Mouse (Mus musculus): ENCODE data around the gene Iqsec3. TPM values are rescaled to one million over a fixed set of nuclear protein-coding genes. Genes with fewer than 3 reads are reported as not detected.

Iqsec3 gene
- polyA plus RNA-seq, 1 experiment from 2014 or later: 0.39 TPM

DNA sequence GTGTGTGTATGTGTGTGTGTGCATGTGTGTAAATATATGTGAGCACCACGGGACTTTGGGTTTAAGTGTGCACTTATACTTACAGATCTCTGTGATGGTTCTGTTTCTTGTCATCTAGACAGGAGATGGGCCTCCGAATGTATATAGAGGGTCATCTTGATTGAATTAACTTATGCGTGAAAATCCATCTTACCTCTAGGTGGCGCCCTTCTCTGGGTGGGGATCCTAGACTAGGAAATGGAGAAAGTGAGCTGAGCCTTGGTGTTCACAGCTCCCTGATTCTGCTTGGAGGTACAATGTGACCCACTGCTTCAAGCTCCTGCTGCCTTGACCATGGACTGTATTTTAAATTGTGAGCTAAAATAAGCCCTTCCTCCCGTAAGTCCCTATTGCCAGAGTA is 34.8 kb upstream of the Iqsec3 start:
- Histone ChIP-seq H3K36me3 (ENCODE audit: control insufficient read depth, insufficient read depth, low read length) (no peaks in the 10 kb centered on the region), H3K4me1 (ENCODE audit: control insufficient read depth, insufficient read depth, low read length) (no peaks in the 10 kb centered on the region), H3K4me3 (ENCODE audit: low read depth, low read length) (no peak overlapping the region), H3K27ac (replicated peaks; ENCODE audit: low read depth, low read length) (no peak overlapping the region), H3K4me2 (ENCODE audit: low read depth, low read length) (no peak overlapping the region), H3K9me3 (ENCODE audit: control insufficient read depth, low read length) (no peaks in the 10 kb centered on the region), H3K27me3 (replicated peaks; ENCODE audit: control insufficient read depth, insufficient read depth, low read length) (no peaks in the 10 kb centered on the region), H3K9ac (ENCODE audit: low read depth, low read length) (no peak overlapping the region)
- no peak for ATAC-seq (ENCODE audit: low read depth)
- no peak for DNase-seq (ENCODE audit: low spot score)
- WGBS: 59% methylated on average over 5 of the region's 5 CpGs

DNA sequence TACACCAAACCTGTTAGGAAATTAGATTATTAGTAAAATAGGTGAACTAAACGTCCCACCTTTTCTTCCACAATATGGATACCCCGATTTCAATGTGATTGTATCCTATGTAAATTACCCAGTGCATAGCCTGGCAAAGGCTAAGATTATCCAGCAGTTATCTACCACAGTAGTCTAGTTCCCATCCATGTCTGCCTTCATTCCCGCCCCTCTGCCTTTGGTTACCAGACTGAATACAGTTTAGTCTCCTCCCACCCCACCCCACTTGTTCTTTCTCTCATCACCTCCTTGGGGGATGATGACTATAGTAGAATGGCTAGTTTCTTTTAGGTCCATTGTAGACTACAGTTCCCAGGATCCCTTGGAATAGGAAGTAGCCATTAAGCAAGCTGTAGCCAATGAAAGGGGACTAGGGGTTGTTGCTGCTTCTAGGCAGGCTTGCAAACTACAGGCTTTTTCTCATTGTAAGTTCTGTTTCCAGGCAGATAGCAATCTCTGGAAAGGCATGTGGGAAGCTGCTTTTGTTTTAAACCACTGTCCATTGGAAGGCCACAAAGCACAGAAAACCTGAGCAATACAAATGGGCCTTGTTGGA is 27.7 kb upstream of the Iqsec3 start:
- Histone ChIP-seq H3K27me3 (replicated peaks; ENCODE audit: control insufficient read depth, insufficient read depth, low read length) (no peaks in the 10 kb centered on the region), H3K4me2 (ENCODE audit: low read depth, low read length) (no peak overlapping the region), H3K9ac (ENCODE audit: low read depth, low read length) (no peak overlapping the region), H3K27ac (replicated peaks; ENCODE audit: low read depth, low read length) (no peak overlapping the region), H3K36me3 (ENCODE audit: control insufficient read depth, insufficient read depth, low read length) (no peaks in the 10 kb centered on the region), H3K4me1 (ENCODE audit: control insufficient read depth, insufficient read depth, low read length) (no peaks in the 10 kb centered on the region), H3K4me3 (ENCODE audit: low read depth, low read length) (no peak overlapping the region), H3K9me3 (ENCODE audit: control insufficient read depth, low read length) (no peaks in the 10 kb centered on the region)
- WGBS: 60% methylated on average over 3 of the region's 3 CpGs
- DNase-seq (ENCODE audit: low spot score) (no peak), ATAC-seq (ENCODE audit: low read depth) (no peak)

- Histone ChIP-seq H3K36me3 (ENCODE audit: control insufficient read depth, insufficient read depth, low read length) (no peaks in the 10 kb centered on the region), H3K27me3 (replicated peaks; ENCODE audit: control insufficient read depth, insufficient read depth, low read length) (no peaks in the 10 kb centered on the region), H3K27ac (replicated peaks; ENCODE audit: low read depth, low read length) (no peak overlapping the region), H3K9ac (ENCODE audit: low read depth, low read length) (no peak overlapping the region), H3K9me3 (ENCODE audit: control insufficient read depth, low read length) (no peaks in the 10 kb centered on the region), H3K4me2 (ENCODE audit: low read depth, low read length) (no peak overlapping the region), H3K4me3 (ENCODE audit: low read depth, low read length) (no peak overlapping the region), H3K4me1 (ENCODE audit: control insufficient read depth, insufficient read depth, low read length) (no peaks in the 10 kb centered on the region)
- no peak for DNase-seq (ENCODE audit: low spot score)
- no peak for ATAC-seq (ENCODE audit: low read depth)
- 70% methylated on average over 3 of the region's 3 CpGs for WGBS
Measured at GRCm38 (mm10) chr6:121499856-121500255, 26.4 kb upstream of the Iqsec3 start.

DNA sequence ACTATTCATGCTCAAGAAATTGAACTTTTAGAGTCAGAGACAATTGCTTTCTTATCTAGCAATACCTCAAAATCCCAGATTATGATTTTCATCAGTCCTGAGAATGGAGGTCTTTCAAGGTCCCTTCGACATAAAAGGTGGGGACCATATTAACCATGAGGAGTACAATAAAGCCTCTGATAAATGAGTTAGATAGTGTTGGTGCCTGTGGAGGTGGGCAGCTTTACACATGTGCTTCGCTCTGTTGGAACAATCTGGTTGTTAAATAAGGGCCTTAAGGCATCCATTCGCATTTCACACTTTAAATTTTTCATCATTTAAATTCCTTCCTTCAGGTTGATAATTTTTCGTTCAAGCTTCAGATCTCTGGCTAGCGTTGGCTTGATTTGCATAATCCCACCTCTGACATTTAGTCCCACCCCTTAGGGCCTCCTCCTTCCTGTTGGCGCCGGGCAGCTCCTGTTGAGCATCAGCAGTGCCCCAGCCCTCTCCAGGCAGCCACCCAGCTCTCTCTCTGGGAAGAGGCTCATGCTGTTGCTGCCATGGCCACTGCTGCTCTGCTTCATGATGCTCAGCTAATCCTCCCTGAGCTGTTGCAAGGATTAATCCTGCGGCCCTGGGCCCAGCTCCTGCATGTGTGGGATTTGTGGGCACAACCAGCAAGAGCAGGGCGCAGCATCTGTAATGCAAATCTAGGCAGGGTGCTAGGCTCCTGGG is 25.5 kb upstream of the Iqsec3 start:
- Histone ChIP-seq H3K4me2 (ENCODE audit: low read depth, low read length) (no peak overlapping the region), H3K27ac (replicated peaks; ENCODE audit: low read depth, low read length) (no peak overlapping the region), H3K9me3 (ENCODE audit: control insufficient read depth, low read length) (no peaks in the 10 kb centered on the region), H3K4me1 (ENCODE audit: control insufficient read depth, insufficient read depth, low read length) (no peaks in the 10 kb centered on the region), H3K9ac (ENCODE audit: low read depth, low read length) (no peak overlapping the region), H3K4me3 (ENCODE audit: low read depth, low read length) (no peak overlapping the region), H3K36me3 (ENCODE audit: control insufficient read depth, insufficient read depth, low read length) (no peaks in the 10 kb centered on the region), H3K27me3 (replicated peaks; ENCODE audit: control insufficient read depth, insufficient read depth, low read length) (no peaks in the 10 kb centered on the region)
- DNase-seq (ENCODE audit: low spot score) (peak; percentile 6), ATAC-seq (ENCODE audit: low read depth) (no peak)
- WGBS: 14% methylated on average over 9 of the region's 9 CpGs

DNA sequence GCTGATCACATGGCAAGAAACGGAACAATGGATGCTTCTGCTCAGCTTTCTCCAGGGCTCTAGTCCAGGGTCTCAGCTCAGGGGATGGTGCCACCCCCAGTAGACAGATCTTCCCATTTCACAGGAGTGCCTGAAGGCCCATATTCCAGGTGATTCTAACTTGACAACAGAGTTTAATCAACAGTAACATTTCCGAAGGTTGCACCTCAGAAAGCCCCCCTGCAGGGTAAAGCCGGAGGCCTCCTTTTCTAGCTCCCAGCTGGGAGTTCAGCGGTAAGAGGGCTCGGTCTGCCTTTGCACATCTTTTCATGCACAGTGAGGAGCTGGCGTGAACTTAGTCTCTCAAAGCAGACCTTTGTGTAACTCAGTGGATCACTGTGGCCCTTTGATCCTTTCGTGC is 22.1 kb upstream of the Iqsec3 start:
- Histone ChIP-seq H3K27me3 (replicated peaks; ENCODE audit: control insufficient read depth, insufficient read depth, low read length) (no peaks in the 10 kb centered on the region), H3K9me3 (ENCODE audit: control insufficient read depth, low read length) (no peaks in the 10 kb centered on the region), H3K9ac (ENCODE audit: low read depth, low read length) (no peak overlapping the region), H3K36me3 (ENCODE audit: control insufficient read depth, insufficient read depth, low read length) (no peaks in the 10 kb centered on the region), H3K4me2 (ENCODE audit: low read depth, low read length) (no peak overlapping the region), H3K27ac (replicated peaks; ENCODE audit: low read depth, low read length) (no peak overlapping the region), H3K4me1 (ENCODE audit: control insufficient read depth, insufficient read depth, low read length) (no peaks in the 10 kb centered on the region), H3K4me3 (ENCODE audit: low read depth, low read length) (no peak overlapping the region)
- no peak for ATAC-seq (ENCODE audit: low read depth)
- 43% methylated on average over 7 of the region's 7 CpGs for WGBS
- DNase-seq (ENCODE audit: low spot score): no peak

DNA sequence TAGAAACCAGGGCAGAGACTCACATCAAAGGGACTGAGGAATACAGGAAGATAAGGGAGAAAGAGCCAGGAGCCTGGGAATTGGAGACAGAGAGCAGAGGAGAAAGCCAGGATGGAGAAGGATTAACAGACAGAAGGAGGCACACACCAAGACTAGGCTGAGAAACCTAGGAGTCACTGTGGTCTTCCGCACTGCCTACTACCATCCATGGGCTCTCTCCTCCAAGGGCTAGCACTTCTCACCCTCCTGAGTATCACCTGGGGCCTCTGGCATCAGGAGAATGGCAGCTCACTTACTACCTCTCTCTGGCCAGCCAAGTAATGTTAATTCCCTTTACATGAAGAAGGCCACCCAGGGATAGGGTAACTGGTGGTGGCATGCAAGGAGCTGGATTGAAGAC is 21.5 kb upstream of the Iqsec3 start:
- H3K27ac ChIP-seq (replicated peaks; ENCODE audit: low read depth, low read length): no peak overlapping the region
- no peak overlapping the region for H3K4me2 ChIP-seq (ENCODE audit: low read depth, low read length)
- no peaks in the 10 kb centered on the region for H3K36me3 ChIP-seq (ENCODE audit: control insufficient read depth, insufficient read depth, low read length)
- DNase-seq (ENCODE audit: low spot score) (no peak), ATAC-seq (ENCODE audit: low read depth) (no peak)
- H3K4me1 ChIP-seq (ENCODE audit: control insufficient read depth, insufficient read depth, low read length): no peaks in the 10 kb centered on the region
- H3K27me3 ChIP-seq (replicated peaks; ENCODE audit: control insufficient read depth, insufficient read depth, low read length): no peaks in the 10 kb centered on the region
- H3K4me3 ChIP-seq (ENCODE audit: low read depth, low read length): no peak overlapping the region
- no peaks in the 10 kb centered on the region for H3K9me3 ChIP-seq (ENCODE audit: control insufficient read depth, low read length)
- no peak overlapping the region for H3K9ac ChIP-seq (ENCODE audit: low read depth, low read length)
- WGBS: 100% methylated on average over 1 of the region's 1 CpGs

DNA sequence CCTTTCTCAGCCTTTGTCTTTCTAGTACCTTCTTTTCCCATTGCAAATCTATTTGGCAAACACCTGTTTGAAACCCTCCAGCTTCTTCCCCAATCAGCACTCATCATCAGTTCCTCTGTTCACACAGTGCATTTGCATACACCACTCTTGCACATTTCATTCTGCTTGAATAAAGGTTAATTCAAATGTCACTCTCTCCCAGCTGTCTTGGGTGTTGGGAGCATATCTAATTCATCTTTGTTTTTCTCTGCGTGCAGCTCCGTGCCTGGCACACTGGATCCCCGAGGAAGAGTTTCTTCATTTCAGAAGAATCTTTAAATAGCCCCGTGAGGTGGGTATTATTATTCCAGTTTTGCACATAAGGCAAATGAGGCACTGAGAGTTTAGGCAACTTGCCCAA is 20.8 kb upstream of the Iqsec3 start:
- no peak for ATAC-seq (ENCODE audit: low read depth)

DNA sequence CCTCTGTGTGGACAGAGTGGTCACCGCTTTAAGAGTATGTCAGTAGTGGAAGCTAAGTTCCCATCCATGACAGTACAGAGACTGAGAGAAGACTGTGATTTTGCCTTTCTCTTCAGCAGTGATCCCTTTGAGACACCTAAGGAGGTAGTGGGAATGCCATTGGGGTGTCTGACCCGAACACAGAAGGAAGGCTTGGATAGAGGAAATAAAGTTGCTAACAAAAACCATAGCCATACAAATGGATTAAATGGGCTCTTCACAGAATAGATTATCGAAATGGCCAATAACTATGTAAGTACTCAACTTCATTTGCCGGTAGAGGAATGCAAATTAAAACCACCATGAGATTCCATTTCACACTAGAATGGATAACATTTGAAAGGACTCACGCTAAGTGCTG is 17.9 kb upstream of the Iqsec3 start:
- no peak overlapping the region for H3K4me2 ChIP-seq (ENCODE audit: low read depth, low read length)
- DNase-seq (ENCODE audit: low spot score) (no peak), ATAC-seq (ENCODE audit: low read depth) (no peak)
- no peak overlapping the region for H3K9ac ChIP-seq (ENCODE audit: low read depth, low read length)
- no peaks in the 10 kb centered on the region for H3K9me3 ChIP-seq (ENCODE audit: control insufficient read depth, low read length)
- WGBS: 79% methylated on average over 5 of the region's 5 CpGs
- H3K4me3 ChIP-seq (ENCODE audit: low read depth, low read length): no peak overlapping the region
- no peaks in the 10 kb centered on the region for H3K4me1 ChIP-seq (ENCODE audit: control insufficient read depth, insufficient read depth, low read length)
- H3K27me3 ChIP-seq (replicated peaks; ENCODE audit: control insufficient read depth, insufficient read depth, low read length): no peaks in the 10 kb centered on the region
- no peaks in the 10 kb centered on the region for H3K36me3 ChIP-seq (ENCODE audit: control insufficient read depth, insufficient read depth, low read length)
- no peak overlapping the region for H3K27ac ChIP-seq (replicated peaks; ENCODE audit: low read depth, low read length)

More for the DNA sequence above, 20.8 kb upstream of the Iqsec3 start:
- DNase-seq (ENCODE audit: low spot score): no peak
- Histone ChIP-seq H3K4me1 (ENCODE audit: control insufficient read depth, insufficient read depth, low read length) (no peaks in the 10 kb centered on the region), H3K4me3 (ENCODE audit: low read depth, low read length) (no peak overlapping the region), H3K36me3 (ENCODE audit: control insufficient read depth, insufficient read depth, low read length) (no peaks in the 10 kb centered on the region), H3K27me3 (replicated peaks; ENCODE audit: control insufficient read depth, insufficient read depth, low read length) (no peaks in the 10 kb centered on the region), H3K4me2 (ENCODE audit: low read depth, low read length) (no peak overlapping the region), H3K9ac (ENCODE audit: low read depth, low read length) (no peak overlapping the region), H3K27ac (replicated peaks; ENCODE audit: low read depth, low read length) (no peak overlapping the region), H3K9me3 (ENCODE audit: control insufficient read depth, low read length) (no peaks in the 10 kb centered on the region)
- WGBS: 60% methylated on average over 4 of the region's 4 CpGs

GRCm38 (mm10) chr6:121472273-121472672 is 1.2 kb downstream of the Iqsec3 start:
- WGBS: 24% methylated on average over 5 of the region's 5 CpGs
- Histone ChIP-seq H3K27me3 (replicated peaks; ENCODE audit: control insufficient read depth, insufficient read depth, low read length) (peaks cover 31% of the 10 kb centered on the region), H3K4me2 (ENCODE audit: low read depth, low read length) (no peak overlapping the region), H3K36me3 (ENCODE audit: control insufficient read depth, insufficient read depth, low read length) (no peaks in the 10 kb centered on the region), H3K4me1 (ENCODE audit: control insufficient read depth, insufficient read depth, low read length) (peaks cover 3% of the 10 kb centered on the region; the same call in 1 of the 2 replicates), H3K9ac (ENCODE audit: low read depth, low read length) (no peak overlapping the region), H3K4me3 (ENCODE audit: low read depth, low read length) (no peak overlapping the region), H3K27ac (replicated peaks; ENCODE audit: low read depth, low read length) (no peak overlapping the region), H3K9me3 (ENCODE audit: control insufficient read depth, low read length) (no peaks in the 10 kb centered on the region)
- ATAC-seq (ENCODE audit: low read depth) (no peak), DNase-seq (ENCODE audit: low spot score) (no peak)

Measured in embryonic facial prominence, embryonic 14.5 days (tissue).